Mouse (Mus musculus) limb, embryonic 14.5 days (tissue): Measurements from ENCODE around the gene Lrfn5. TPM values are rescaled to one million over a fixed set of nuclear protein-coding genes. Genes with fewer than 3 reads are reported as not detected.

Source experiments
- ATAC-seq: fragments of 200-750 bp; cut with Nextera tagmentation; 2 replicates; pipeline ENCODE4 v1.8.0; 2017; ENCODE audit warnings: low read depth, moderate number of reproducible peaks, moderate TSS enrichment; ENCODE audit not compliant: low FRiP score
- DNase-seq: peaks from one replicate; pipeline ENCODE4 v3.0.0-alpha.2; 2015; ENCODE audit warnings: low spot score
- H3K27ac ChIP-seq: fragments of 300-500 bp; sonication (generic); replicated peaks from 2 replicates; pipeline ENCODE4 v1.5.1; 2014; ENCODE audit warnings: low read depth, mild to moderate bottlenecking, low read length, moderate library complexity, mixed read lengths
- H3K27me3 ChIP-seq: fragments of 300-500 bp; sonication (generic); 2 replicates; pipeline ENCODE4 v1.6.1; 2014; ENCODE audit warnings: low read length, mixed read lengths; ENCODE audit not compliant: control insufficient read depth, insufficient read depth
- H3K36me3 ChIP-seq: fragments of 300-500 bp; sonication (generic); 2 replicates; pipeline ENCODE4 v1.6.1; 2014; ENCODE audit warnings: mild to moderate bottlenecking, low read length, moderate library complexity, mixed read lengths; ENCODE audit not compliant: control insufficient read depth, insufficient read depth
- H3K4me1 ChIP-seq: fragments of 300-500 bp; sonication (generic); 2 replicates; pipeline ENCODE4 v1.6.1; 2014; ENCODE audit warnings: antibody characterized with exemption, low read length, mixed read lengths; ENCODE audit not compliant: control insufficient read depth, insufficient read depth
- H3K4me2 ChIP-seq: fragments of 300-500 bp; sonication (generic); replicated peaks from 2 replicates; pipeline ENCODE4 v1.6.1; 2014; ENCODE audit warnings: low read depth, mild to moderate bottlenecking, low read length, moderate library complexity; ENCODE audit not compliant: severe bottlenecking
- H3K4me3 ChIP-seq: fragments of 300-500 bp; sonication (generic); replicated peaks from 2 replicates; pipeline ENCODE4 v1.5.1; 2014; ENCODE audit warnings: low read length
- H3K9ac ChIP-seq: fragments of 300-500 bp; sonication (generic); 2 replicates; pipeline ENCODE4 v1.6.1; 2014; ENCODE audit warnings: mild to moderate bottlenecking, low read depth, low read length, moderate library complexity; ENCODE audit not compliant: severe bottlenecking
- H3K9me3 ChIP-seq: fragments of 300-500 bp; sonication (generic); 2 replicates; pipeline ENCODE4 v1.6.1; 2016; ENCODE audit warnings: low read length; ENCODE audit not compliant: control insufficient read depth
- POLR2A ChIP-seq: fragments of 200-500 bp; IDR thresholded peaks from 2 replicates; pipeline ENCODE4 v1.8.0; 2012; ENCODE audit warnings: inconsistent platforms, mild to moderate bottlenecking, moderate library complexity, borderline replicate concordance; ENCODE audit not compliant: insufficient read depth, insufficient read length; ENCODE audit errors: extremely low read depth
- WGBS: fragments of 180-500 bp; shearing (Covaris S2); extraction: QIAGEN DNeasy Blood & Tissue Kit; methylation state at CpG from one replicate; pipeline ENCODE4 v1.1.7; 2014; 5-methylcytosine and 5-hydroxymethylcytosine counted together
- polyA plus RNA-seq, 2 experiments: library from polyadenylated mRNA; depleted of rRNA in 1 of 2; stranded (reverse) in 1 of 2; unstranded in 1 of 2; fragments of >200 nt; fragmentation: Nextera tagmentation in 1 of 2; extraction: Ambion mirVana in 1 of 2; gene quantifications; 2 replicates each; pipeline versions ENCODE4 v1.2.1 to v1.2.3; 2012 to 2014

Lrfn5 gene
- polyA plus RNA-seq (2012; rRNA removed) (2.7 and 3.8 TPM in 2 replicates), polyA plus RNA-seq (2014; fragmentation: Nextera tagmentation; extraction: Ambion mirVana) (3.2 and 3.7 TPM in 2 replicates)

GRCm38 (mm10) chr12:61522829-61523370 is at the start of gene Lrfn5:
TSS of gene Lrfn5 (plus strand) at chr12:61523150.
- peak; percentile 83 for ATAC-seq
- H3K27ac ChIP-seq, result no peak within 1 kb of the TSS
- peaks cover 44% of the 10 kb centered on the region for H3K27me3 ChIP-seq

DNA sequence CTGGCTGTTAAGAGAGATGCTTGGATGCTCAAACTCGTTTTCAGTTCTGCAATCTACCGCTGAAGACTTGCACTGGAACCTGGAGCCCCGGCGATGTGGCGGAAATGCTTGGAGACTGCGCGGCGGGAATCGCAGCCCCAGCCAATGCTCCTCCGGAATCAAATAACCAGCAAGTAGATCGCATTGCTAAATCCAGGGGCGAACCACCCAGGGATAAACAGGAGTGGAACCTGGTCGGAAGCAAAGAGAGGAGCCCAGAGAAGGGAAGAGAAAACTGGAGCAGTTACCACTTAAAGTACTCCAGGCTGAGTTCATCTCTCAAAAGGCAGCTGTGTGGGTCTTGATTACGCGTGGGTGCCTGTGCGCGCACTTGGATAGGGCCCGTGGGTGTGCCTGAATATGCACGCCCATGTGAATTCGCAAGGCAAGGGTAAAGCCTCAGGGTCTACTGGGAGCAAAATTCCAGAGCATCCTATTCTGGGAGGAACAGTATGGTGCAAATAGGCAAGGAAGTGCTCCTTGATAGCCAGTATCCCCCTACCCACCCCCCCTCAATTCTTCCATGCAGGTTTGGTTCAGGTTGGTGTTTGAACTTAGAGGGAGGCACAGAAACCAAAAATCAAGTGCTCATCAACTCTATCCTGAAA is 1.3 kb upstream of the Lrfn5 start:
- Histone ChIP-seq H3K4me1 (peaks cover 7% of the 10 kb centered on the region; the same call in 1 of the 2 replicates), H3K27ac (no peak overlapping the region), H3K4me3 (peak overlapping the region; percentile 27), H3K4me2 (peak overlapping the region; percentile 41), H3K27me3 (peaks cover 44% of the 10 kb centered on the region), H3K9ac (no peak overlapping the region), H3K9me3 (no peaks in the 10 kb centered on the region), H3K36me3 (no peaks in the 10 kb centered on the region)
- no peak for TF ChIP-seq POLR2A
- 0 out of 2 replicates have a peak, but pooled peaks have one; percentile 12 for ATAC-seq
- 2% methylated on average over 20 of the region's 20 CpGs for WGBS
- DNase-seq, result no peak

More at GRCm38 (mm10) chr12:61522829-61523370, at the start of gene Lrfn5:
- Histone ChIP-seq H3K4me1 (peaks cover 7% of the 10 kb centered on the region; the same call in 1 of the 2 replicates), H3K4me3 (peak within 1 kb of the TSS; percentile 60), H3K36me3 (no peaks in the 10 kb centered on the region), H3K4me2 (peak within 1 kb of the TSS; percentile 57), H3K9me3 (no peaks in the 10 kb centered on the region), H3K9ac (peak within 1 kb of the TSS; percentile 72)
- TF ChIP-seq POLR2A, result no peak
- peak; percentile 48 for DNase-seq
- WGBS, result under 1% methylated on average over 41 of the region's 50 CpGs

DNA sequence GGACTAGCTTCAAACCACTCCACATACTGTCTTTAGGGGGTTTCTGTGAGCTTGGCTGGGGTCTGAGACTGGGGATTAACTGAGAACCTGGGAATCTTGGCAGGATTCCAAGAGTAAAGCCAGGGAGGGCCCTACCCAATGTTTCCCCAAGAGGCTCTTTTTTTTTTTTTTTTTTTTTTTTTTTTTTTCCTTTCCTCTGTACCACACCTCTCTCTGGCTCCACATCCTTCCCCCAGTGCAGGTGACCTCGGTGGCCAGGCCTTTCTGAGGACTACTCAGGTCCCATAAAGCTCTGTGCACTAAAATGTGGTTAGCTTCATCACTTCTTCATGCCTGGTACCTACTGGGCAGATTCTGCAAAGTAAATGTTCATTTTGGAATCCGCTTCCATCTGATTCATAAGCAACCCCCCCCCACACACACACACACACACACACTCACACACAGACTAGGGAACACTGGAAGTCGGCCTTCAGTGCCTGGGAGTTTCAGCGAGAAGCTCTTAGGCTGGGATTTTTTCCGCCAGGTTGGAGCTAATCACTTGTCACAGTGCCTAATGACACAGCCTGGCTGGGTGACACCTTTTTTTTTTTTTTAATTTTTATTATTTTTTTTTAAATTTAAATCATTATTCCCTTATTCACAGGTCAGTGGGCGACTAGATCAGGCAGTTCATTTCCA is 662 bp upstream of the Lrfn5 start:
- H3K4me2 ChIP-seq, result peak overlapping the region; percentile 57
- TF ChIP-seq POLR2A, result no peak
- H3K9me3 ChIP-seq, result no peaks in the 10 kb centered on the region
- ATAC-seq (peak; percentile 21; the same call in 1 of the 2 replicates), DNase-seq (peak; percentile 23)
- H3K4me1 ChIP-seq, result peaks cover 7% of the 10 kb centered on the region; the same call in 1 of the 2 replicates
- H3K27ac ChIP-seq, result no peak overlapping the region
- H3K9ac ChIP-seq, result peak overlapping the region; percentile 72
- peak overlapping the region; percentile 60 for H3K4me3 ChIP-seq
- H3K27me3 ChIP-seq, result peaks cover 44% of the 10 kb centered on the region
- WGBS, result 4% methylated on average over 6 of the region's 6 CpGs
- no peaks in the 10 kb centered on the region for H3K36me3 ChIP-seq

GRCm38 (mm10) chr12:61523631-61524182 is 757 bp downstream of the Lrfn5 start:
- no peak for TF ChIP-seq POLR2A
- Histone ChIP-seq H3K9me3 (no peaks in the 10 kb centered on the region), H3K9ac (peak overlapping the region; percentile 72), H3K27me3 (peaks cover 44% of the 10 kb centered on the region), H3K27ac (no peak overlapping the region), H3K36me3 (no peaks in the 10 kb centered on the region), H3K4me1 (peaks cover 7% of the 10 kb centered on the region; the same call in 1 of the 2 replicates), H3K4me2 (peak overlapping the region; percentile 57), H3K4me3 (peak overlapping the region; percentile 60)
- ATAC-seq (no peak), DNase-seq (no peak)
- WGBS, result 2% methylated on average over 16 of the region's 16 CpGs

GRCm38 (mm10) chr12:61524183-61524651 is 1.3 kb downstream of the Lrfn5 start:
- Histone ChIP-seq H3K4me3 (peak overlapping the region; percentile 60), H3K9ac (peak overlapping the region; percentile 72), H3K4me2 (peak overlapping the region; percentile 57), H3K36me3 (no peaks in the 10 kb centered on the region), H3K4me1 (peaks cover 7% of the 10 kb centered on the region; the same call in 1 of the 2 replicates), H3K27ac (no peak overlapping the region), H3K27me3 (peaks cover 44% of the 10 kb centered on the region), H3K9me3 (no peaks in the 10 kb centered on the region)
- DNase-seq (no peak), ATAC-seq (no peak)
- no peak for TF ChIP-seq POLR2A
- WGBS, result under 1% methylated on average over 33 of the region's 33 CpGs
